Mouse (Mus musculus) MEL (cell line): Measurements from ENCODE around the gene Ipcef1. TPM values are rescaled to one million over a fixed set of nuclear protein-coding genes. Genes with fewer than 3 reads are reported as not detected.

Source experiments
- DNase-seq: peaks from one replicate; pipeline ENCODE4 v3.0.0; 2011; ENCODE audit warnings: low read depth, low spot score
- H3K27ac ChIP-seq: 2 replicates; pipeline ENCODE4 v1.5.1; 2012; ENCODE audit warnings: low read depth, mild to moderate bottlenecking, control low read depth, low read length, moderate library complexity; ENCODE audit not compliant: control insufficient read depth
- H3K27me3 ChIP-seq, 2 experiments: fragments of 150-350 bp in 1 of 2; sonication (generic) in 1 of 2; 2 replicates each; pipeline ENCODE4 v1.6.1; 2012; ENCODE audit warnings: low read length in 2 of 2, mild to moderate bottlenecking in 2 of 2, improper control_type of control experiment in 1 of 2, moderate library complexity in 1 of 2; ENCODE audit not compliant: insufficient read depth in 2 of 2, control insufficient read depth in 1 of 2
- H3K36me3 ChIP-seq, 2 experiments: 2 replicates each; pipeline ENCODE4 v1.6.1; 2012 to 2014; ENCODE audit warnings: low read length in 2 of 2, improper control_type of control experiment in 1 of 2, inconsistent platforms in 1 of 2, mild to moderate bottlenecking in 1 of 2; ENCODE audit not compliant: insufficient read depth in 2 of 2, control insufficient read depth in 1 of 2
- H3K4me1 ChIP-seq, 2 experiments: fragments of 150-350 bp in 1 of 2; sonication (generic) in 1 of 2; 2 replicates each; pipeline ENCODE4 v1.6.1; 2012; ENCODE audit warnings: low read length in 2 of 2, improper control_type of control experiment in 1 of 2, mild to moderate bottlenecking in 1 of 2; ENCODE audit not compliant: insufficient read depth in 2 of 2, control insufficient read depth in 1 of 2
- H3K4me3 ChIP-seq, 2 experiments: fragments of 150-350 bp in 1 of 2; sonication (generic) in 1 of 2; 2 replicates each; pipeline ENCODE4 v1.5.1; 2012; ENCODE audit warnings: low read depth in 2 of 2, low read length in 2 of 2, mild to moderate bottlenecking in 2 of 2, moderate library complexity in 2 of 2, control low read depth in 1 of 2, improper control_type of control experiment in 1 of 2; ENCODE audit not compliant: control insufficient read depth in 1 of 2, insufficient read depth in 1 of 2
- H3K79me2 ChIP-seq: 2 replicates; pipeline ENCODE4 v1.6.1; 2012; ENCODE audit warnings: mild to moderate bottlenecking, low read length, moderate library complexity; ENCODE audit not compliant: control insufficient read depth, poor library complexity, insufficient read depth
- H3K9ac ChIP-seq: 2 replicates; pipeline ENCODE4 v1.6.1; 2012; ENCODE audit warnings: low read depth, mild to moderate bottlenecking, control low read depth, low read length, moderate library complexity; ENCODE audit not compliant: control insufficient read depth, poor library complexity, severe bottlenecking
- H3K9me3 ChIP-seq: fragments of 150-350 bp; sonication (generic); replicated peaks from 2 replicates; pipeline ENCODE4 v1.6.1; 2012; ENCODE audit warnings: mild to moderate bottlenecking, low read length, improper control_type of control experiment, moderate library complexity; ENCODE audit not compliant: insufficient read depth
- BHLHE40 ChIP-seq: IDR thresholded peaks from 2 replicates; pipeline ENCODE4 v1.6.1; 2012; ENCODE audit warnings: low read depth, mild to moderate bottlenecking, inconsistent platforms, low read length, improper control_type of control experiment, borderline replicate concordance
- EP300 ChIP-seq, 2 experiments: IDR thresholded peaks; 2 replicates each; pipeline ENCODE4 v1.6.1; 2011; ENCODE audit warnings: improper control_type of control experiment in 2 of 2, low read length in 2 of 2, low read depth in 1 of 2, mild to moderate bottlenecking in 1 of 2
- ETS1 ChIP-seq: IDR thresholded peaks from 2 replicates; pipeline ENCODE4 v1.6.1; 2012; ENCODE audit warnings: low read depth, mild to moderate bottlenecking, inconsistent platforms, low read length, improper control_type of control experiment, moderate library complexity
- GABPA ChIP-seq: IDR thresholded peaks from 2 replicates; pipeline ENCODE4 v1.6.1; 2012; ENCODE audit warnings: low read depth, mild to moderate bottlenecking, inconsistent platforms, low read length, improper control_type of control experiment, moderate library complexity
- GATA1 ChIP-seq: IDR thresholded peaks from 2 replicates; pipeline ENCODE4 v1.6.1; 2011; ENCODE audit warnings: low read depth, low read length, improper control_type of control experiment
- KAT2A ChIP-seq: conservative IDR thresholded peaks from 2 replicates; pipeline ENCODE4 v1.6.1; 2012; ENCODE audit warnings: low read depth, low read length, improper control_type of control experiment, inconsistent platforms
- MAZ ChIP-seq: IDR thresholded peaks from 2 replicates; pipeline ENCODE4 v1.6.1; 2012; ENCODE audit warnings: low read depth, mild to moderate bottlenecking, inconsistent platforms, low read length, improper control_type of control experiment
- MEF2A ChIP-seq: IDR thresholded peaks from 2 replicates; pipeline ENCODE4 v1.6.1; 2014; ENCODE audit warnings: low read depth, mild to moderate bottlenecking, inconsistent platforms, low read length, improper control_type of control experiment; ENCODE audit not compliant: poor library complexity, insufficient replicate concordance, severe bottlenecking; ENCODE audit errors: extremely low read depth
- MYC ChIP-seq: IDR thresholded peaks from 2 replicates; pipeline ENCODE4 v1.6.1; 2011; ENCODE audit warnings: low read depth, mild to moderate bottlenecking, low read length, improper control_type of control experiment, moderate library complexity
- NELFE ChIP-seq: IDR thresholded peaks from 2 replicates; pipeline ENCODE4 v1.6.1; 2011; ENCODE audit warnings: low read depth, low read length, improper control_type of control experiment
- POLR2A ChIP-seq, 2 experiments: IDR thresholded peaks; 2 replicates each; pipeline ENCODE4 v1.6.1; 2011 to 2012; ENCODE audit warnings: low read length in 2 of 2, mild to moderate bottlenecking in 2 of 2, control low read depth in 1 of 2, improper control_type of control experiment in 1 of 2, low read depth in 1 of 2, moderate library complexity in 1 of 2; ENCODE audit not compliant: control insufficient read depth in 1 of 2, insufficient read depth in 1 of 2, poor library complexity in 1 of 2
- SIN3A ChIP-seq: IDR thresholded peaks from 2 replicates; pipeline ENCODE4 v1.6.1; 2012; ENCODE audit warnings: low read length, improper control_type of control experiment, inconsistent platforms
- SMC3 ChIP-seq: IDR thresholded peaks from 2 replicates; pipeline ENCODE4 v1.6.1; 2011; ENCODE audit warnings: low read depth, low read length, improper control_type of control experiment
- TCF12 ChIP-seq: IDR thresholded peaks from 2 replicates; pipeline ENCODE4 v1.6.1; 2014; ENCODE audit warnings: low read depth, mild to moderate bottlenecking, inconsistent platforms, low read length, improper control_type of control experiment, moderate library complexity
- USF2 ChIP-seq, 2 experiments: IDR thresholded peaks; 2 replicates each; pipeline ENCODE4 v1.6.1; 2011 to 2012; ENCODE audit warnings: improper control_type of control experiment in 2 of 2, low read length in 2 of 2, borderline replicate concordance in 1 of 2, inconsistent platforms in 1 of 2, low read depth in 1 of 2, mild to moderate bottlenecking in 1 of 2; ENCODE audit not compliant: insufficient read depth in 1 of 2
- ZKSCAN1 ChIP-seq: IDR thresholded peaks from 2 replicates; pipeline ENCODE4 v1.6.1; 2012; ENCODE audit warnings: low read depth, mild to moderate bottlenecking, inconsistent platforms, low read length, improper control_type of control experiment, moderate library complexity
- ZMIZ1 ChIP-seq: IDR thresholded peaks from 2 replicates; pipeline ENCODE4 v1.6.1; 2012; ENCODE audit warnings: low read depth, mild to moderate bottlenecking, inconsistent platforms, low read length, improper control_type of control experiment, moderate library complexity
- ZNF384 ChIP-seq: IDR thresholded peaks from 2 replicates; pipeline ENCODE4 v1.6.1; 2012; ENCODE audit warnings: low read depth, mild to moderate bottlenecking, inconsistent platforms, low read length, improper control_type of control experiment
- polyA plus RNA-seq, 2 experiments: library from polyadenylated mRNA; stranded (reverse) in 1 of 2; unstranded in 1 of 2; fragments of >175 nt in 1 of 2; fragments of >200 nt in 1 of 2; gene quantifications; 2 replicates each; pipeline versions ENCODE4 v1.2.1 to v1.2.4; 2012; ENCODE audit warnings: low replicate concordance in 2 of 2, low read depth in 1 of 2; ENCODE audit not compliant: insufficient read length in 2 of 2, insufficient read depth in 1 of 2, missing spikeins in 1 of 2
- total RNA-seq: library from RNA; depleted of rRNA; stranded (reverse); fragments of 300-350 nt; gene quantifications from 2 replicates; pipeline ENCODE4 v1.2.3, GENCODE M21; 2012

Gene Ipcef1
- total and polyA plus RNA-seq, 3 experiments: not detected

GRCm38 (mm10) chr10:6916545-6917257, 135.6 kb downstream of the Ipcef1 start:
- H3K36me3 ChIP-seq: no peaks in the 10 kb centered on the region
- no peaks in the 10 kb centered on the region for H3K9me3 ChIP-seq
- H3K27me3 ChIP-seq: no peaks in the 10 kb centered on the region
- H3K79me2 ChIP-seq: no peaks in the 10 kb centered on the region
- no peak overlapping the region for H3K4me3 ChIP-seq
- no peak for DNase-seq
- H3K27ac ChIP-seq: no peak overlapping the region
- H3K4me1 ChIP-seq: no peaks in the 10 kb centered on the region
- no peak for TF ChIP-seq MEF2A
- no peak for TF ChIP-seq ZKSCAN1
- TF ChIP-seq EP300 (IDR thresholded peaks at IDR 0.05; ENCODE audit: low read depth in 1 of 2, low read length in 2 of 2): no peak
- no peak for TF ChIP-seq NELFE
- no peak for TF ChIP-seq ETS1
- TF ChIP-seq BHLHE40: no peak
- TF ChIP-seq, all 39 proteins: peak for 0
- no peak overlapping the region for H3K9ac ChIP-seq

- Histone ChIP-seq H3K4me3 (no peak overlapping the region), H3K27me3 (no peaks in the 10 kb centered on the region), H3K36me3 (no peaks in the 10 kb centered on the region), H3K4me1 (no peaks in the 10 kb centered on the region), H3K9me3 (no peaks in the 10 kb centered on the region), H3K9ac (no peak overlapping the region), H3K79me2 (no peaks in the 10 kb centered on the region), H3K27ac (no peak overlapping the region)
- DNase-seq: no peak
- TF ChIP-seq SIN3A (no peak), MEF2A (no peak), KAT2A (no peak), TCF12 (no peak), MAZ (no peak)
These were observed 136.3 kb downstream of the Ipcef1 start for GRCm38 (mm10) chr10:6915991-6916390.

GRCm38 (mm10) chr10:6909763-6910162, 142.5 kb downstream of the Ipcef1 start:
- TF ChIP-seq SMC3: no peak
- TF ChIP-seq MAZ: no peak
- TF ChIP-seq ZNF384: no peak
- TF ChIP-seq POLR2A (IDR thresholded peaks at IDR 0.05; ENCODE audit: control insufficient read depth in 1 of 2, insufficient read depth in 1 of 2, low read depth in 1 of 2, low read length in 2 of 2, poor library complexity in 1 of 2): no peak
- TF ChIP-seq GABPA: no peak
- TF ChIP-seq GATA1: no peak
- no peak for TF ChIP-seq KAT2A
- TF ChIP-seq MYC: no peak
- TF ChIP-seq MEF2A: no peak
- TF ChIP-seq SIN3A: no peak
- TF ChIP-seq ZMIZ1: no peak
- TF ChIP-seq USF2 (IDR thresholded peaks at IDR 0.05; ENCODE audit: borderline replicate concordance in 1 of 2, insufficient read depth in 1 of 2, low read depth in 1 of 2, low read length in 2 of 2): no peak
- TF ChIP-seq, all 39 proteins: peak for 0
- no peaks in the 10 kb centered on the region for H3K27me3 ChIP-seq
- H3K9me3 ChIP-seq: no peaks in the 10 kb centered on the region
- no peaks in the 10 kb centered on the region for H3K36me3 ChIP-seq
- no peak for DNase-seq
- H3K4me1 ChIP-seq: no peaks in the 10 kb centered on the region
- no peaks in the 10 kb centered on the region for H3K79me2 ChIP-seq
- H3K9ac ChIP-seq: no peak overlapping the region
- no peak overlapping the region for H3K4me3 ChIP-seq
- no peak overlapping the region for H3K27ac ChIP-seq
